Mouse (Mus musculus): ENCODE results near the gene Mcfd2.

GRCm38 (mm10) chr17:87236725-87237650, 28.7 kb downstream of the Mcfd2 start:
- TF ChIP-seq CTCF (IDR thresholded peaks at IDR 0.05; ENCODE audit: low read depth, low read length) = no peak
- no peak for TF ChIP-seq POLR2A (IDR thresholded peaks at IDR 0.05; ENCODE audit: borderline replicate concordance, low read depth, low read length)
